Mouse (Mus musculus): Measurements from ENCODE around the gene Elob. TPM values are rescaled to one million over a fixed set of nuclear protein-coding genes. Genes with fewer than 3 reads are reported as not detected.

The Elob gene
- 395 TPM for polyA plus RNA-seq (2017; shearing (Covaris generic))

GRCm38 (mm10) chr17:23829064-23829619, at the start of gene Elob:
TSS of gene Elob (minus strand) at chr17:23829136.

GRCm38 (mm10) chr17:23867756-23868155, 38.8 kb upstream of the Elob start, which contains the start of gene Prss21:
TSS of gene Prss21 (plus strand) at chr17:23868056.

GRCm38 (mm10) chr17:23843812-23844273, 14.9 kb upstream of the Elob start, which contains the start of the genes Prss32 and Prss41:
TSS of gene Prss32 (plus strand) at chr17:23843855.
TSS of gene Prss41 (minus strand) at chr17:23844172.

GRCm38 (mm10) chr17:23836006-23836575, 7.2 kb upstream of the Elob start, which contains the start of gene Prss33:
TSS of gene Prss33 (minus strand) at chr17:23836056.

GRCm38 (mm10) chr17:23790269-23791078, 38.5 kb downstream of the Elob start, which contains the start of gene Srrm2:
TSS of gene Srrm2 (plus strand) at chr17:23790532.

GRCm38 (mm10) chr17:23785561-23786471, 43.1 kb downstream of the Elob start, which contains the start of gene Flywch2:
TSS of gene Flywch2 (minus strand) at chr17:23786081.

Other genes starting within 250 kb of the Elob start
- not detected for gene Zfp13, start 229.6 kb downstream of the Elob start, polyA plus RNA-seq (2017; shearing (Covaris generic))
- 4.2 TPM for gene Zscan10, start 228.3 kb downstream of the Elob start, polyA plus RNA-seq (2017; shearing (Covaris generic))
- 1.5 TPM for gene Mmp25, start 183.9 kb downstream of the Elob start, polyA plus RNA-seq (2017; shearing (Covaris generic))
- gene Bicdl2, start 168.6 kb downstream of the Elob start, polyA plus RNA-seq (2017; shearing (Covaris generic)), result not detected
- gene Hcfc1r1, start 155.5 kb downstream of the Elob start, polyA plus RNA-seq (2017; shearing (Covaris generic)), result 57.1 TPM
- 31.2 TPM for gene Thoc6, start 155.3 kb downstream of the Elob start, polyA plus RNA-seq (2017; shearing (Covaris generic))
- 13.4 TPM for gene Tnfrsf12a, start 151.7 kb downstream of the Elob start, polyA plus RNA-seq (2017; shearing (Covaris generic))
- gene Cldn6, start 149.9 kb downstream of the Elob start, polyA plus RNA-seq (2017; shearing (Covaris generic)), result not detected
- not detected for gene Cldn9, start 145.1 kb downstream of the Elob start, polyA plus RNA-seq (2017; shearing (Covaris generic))
- gene 1520401A03Rik, start 106.4 kb downstream of the Elob start, polyA plus RNA-seq (2017; shearing (Covaris generic)), result 0.13 TPM
- gene Pkmyt1, start 102.8 kb downstream of the Elob start, polyA plus RNA-seq (2017; shearing (Covaris generic)), result 57.9 TPM
- 3.5 TPM for gene Paqr4, start 88.3 kb downstream of the Elob start, polyA plus RNA-seq (2017; shearing (Covaris generic))
- gene Kremen2, start 83.3 kb downstream of the Elob start, polyA plus RNA-seq (2017; shearing (Covaris generic)), result 2.8 TPM
- 34.0 TPM for gene Flywch1, start 57.5 kb downstream of the Elob start, polyA plus RNA-seq (2017; shearing (Covaris generic))
- gene Flywch2, start 43.1 kb downstream of the Elob start, polyA plus RNA-seq (2017; shearing (Covaris generic)), result 4.1 TPM
- gene Srrm2, start 38.6 kb downstream of the Elob start, polyA plus RNA-seq (2017; shearing (Covaris generic)), result 994 TPM
- gene Prss33, start 6.9 kb upstream of the Elob start, polyA plus RNA-seq (2017; shearing (Covaris generic)), result 0.35 TPM
- gene Prss32, start 14.7 kb upstream of the Elob start, polyA plus RNA-seq (2017; shearing (Covaris generic)), result not detected
- gene Prss41, start 15.0 kb upstream of the Elob start, polyA plus RNA-seq (2017; shearing (Covaris generic)), result 4.6 TPM
- not detected for gene Prss21, start 38.9 kb upstream of the Elob start, polyA plus RNA-seq (2017; shearing (Covaris generic))
- not detected for gene Dcpp1, start 51.7 kb upstream of the Elob start, polyA plus RNA-seq (2017; shearing (Covaris generic))
- not detected for gene Dcpp2, start 51.7 kb upstream of the Elob start, polyA plus RNA-seq (2017; shearing (Covaris generic))
- not detected for gene Dcpp3, start 88.3 kb upstream of the Elob start, polyA plus RNA-seq (2017; shearing (Covaris generic))
- gene Sbp, start 112.5 kb upstream of the Elob start, polyA plus RNA-seq (2017; shearing (Covaris generic)), result not detected
- gene Sbpl, start 126.1 kb upstream of the Elob start, polyA plus RNA-seq (2017; shearing (Covaris generic)), result not detected
- gene Prss30, start 151.4 kb upstream of the Elob start, polyA plus RNA-seq (2017; shearing (Covaris generic)), result 5.7 TPM
- not detected for gene Prss22, start 169.0 kb upstream of the Elob start, polyA plus RNA-seq (2017; shearing (Covaris generic))
- gene Prss27, start 209.0 kb upstream of the Elob start, polyA plus RNA-seq (2017; shearing (Covaris generic)), result 0.30 TPM
- 27.7 TPM for gene Kctd5, start 244.3 kb upstream of the Elob start, polyA plus RNA-seq (2017; shearing (Covaris generic))